Mouse (Mus musculus) CH12.LX (cell line): Measurements from ENCODE around the gene Dnajb1. TPM values are rescaled to one million over a fixed set of nuclear protein-coding genes. Genes with fewer than 3 reads are reported as not detected.

Experiments used
- DNase-seq: peaks from one replicate; pipeline ENCODE4 v3.0.0-alpha.2; 2013; ENCODE audit errors: extremely low read depth
- H3K27ac ChIP-seq: 2 replicates; pipeline ENCODE4 v1.5.1; 2012; ENCODE audit warnings: low read depth, mild to moderate bottlenecking, control low read depth, moderate library complexity; ENCODE audit not compliant: insufficient read depth
- H3K27me3 ChIP-seq: replicated peaks from 2 replicates; pipeline ENCODE3; 2012; ENCODE audit warnings: inconsistent platforms
- H3K36me3 ChIP-seq, 2 experiments: replicated peaks in 1 of 2; 2 replicates each; pipeline versions ENCODE3 to v1.6.1; 2012; ENCODE audit warnings: inconsistent platforms in 1 of 2, low read length in 1 of 2, mild to moderate bottlenecking in 1 of 2, mixed read lengths in 1 of 2, moderate library complexity in 1 of 2; ENCODE audit not compliant: control insufficient read depth in 1 of 2, insufficient read depth in 1 of 2
- H3K4me1 ChIP-seq, 2 experiments: 2 replicates each; pipeline ENCODE4 v1.6.1; 2012; ENCODE audit warnings: inconsistent platforms in 1 of 2, moderate library complexity in 1 of 2; ENCODE audit not compliant: insufficient read depth in 2 of 2, control insufficient read depth in 1 of 2
- H3K4me2 ChIP-seq: 2 replicates; pipeline ENCODE4 v1.6.1; 2012; ENCODE audit warnings: low read depth, mild to moderate bottlenecking, control low read depth; ENCODE audit not compliant: poor library complexity, insufficient read depth, severe bottlenecking
- H3K4me3 ChIP-seq, 3 experiments: fragments of 150-350 bp in 1 of 3; sonication (generic) in 1 of 3; replicated peaks in 1 of 3; 2 replicates each; pipeline versions ENCODE3 to v1.5.1; 2011 to 2012; ENCODE audit warnings: low read depth in 2 of 3, low read length in 2 of 3, mild to moderate bottlenecking in 2 of 3, moderate library complexity in 2 of 3, control low read depth in 1 of 3, improper control_type of control experiment in 1 of 3, inconsistent platforms in 1 of 3, mixed read lengths in 1 of 3; ENCODE audit not compliant: poor library complexity in 1 of 3
- H3K79me2 ChIP-seq: replicated peaks from 2 replicates; pipeline ENCODE4 v1.6.1; 2012; ENCODE audit warnings: mild to moderate bottlenecking, moderate library complexity; ENCODE audit not compliant: control insufficient read depth, poor library complexity, insufficient read depth, severe bottlenecking; ENCODE audit errors: extremely low read depth
- H3K9ac ChIP-seq: 2 replicates; pipeline ENCODE4 v1.6.1; 2012; ENCODE audit warnings: low read depth, mild to moderate bottlenecking, control low read depth, moderate library complexity; ENCODE audit not compliant: insufficient read depth
- H3K9me3 ChIP-seq: replicated peaks from 2 replicates; pipeline ENCODE3; 2012; ENCODE audit warnings: low read length, inconsistent platforms, mixed read lengths
- BHLHE40 ChIP-seq: IDR thresholded peaks from 2 replicates; pipeline ENCODE4 v1.6.1; 2011; ENCODE audit warnings: mild to moderate bottlenecking, low read depth, low read length, improper control_type of control experiment
- CHD2 ChIP-seq: IDR thresholded peaks from 2 replicates; pipeline ENCODE4 v1.6.1; 2011; ENCODE audit warnings: low read length, improper control_type of control experiment
- GABPA ChIP-seq: IDR thresholded peaks from 2 replicates; pipeline ENCODE4 v1.6.1; 2012; ENCODE audit warnings: low read depth, low read length, improper control_type of control experiment, inconsistent platforms; ENCODE audit not compliant: insufficient replicate concordance
- JUND ChIP-seq: conservative IDR thresholded peaks from 2 replicates; pipeline ENCODE4 v1.6.1; 2011; ENCODE audit warnings: low read depth, low read length, improper control_type of control experiment
- KAT2A ChIP-seq: IDR thresholded peaks from 2 replicates; pipeline ENCODE4 v1.6.1; 2012; ENCODE audit warnings: low read length, improper control_type of control experiment, inconsistent platforms; ENCODE audit not compliant: insufficient replicate concordance
- MAFK ChIP-seq: IDR thresholded peaks from 2 replicates; pipeline ENCODE4 v1.6.1; 2011; ENCODE audit warnings: low read length, improper control_type of control experiment; ENCODE audit not compliant: insufficient replicate concordance
- MAX ChIP-seq: IDR thresholded peaks from 2 replicates; pipeline ENCODE4 v1.6.1; 2011; ENCODE audit warnings: low read length, improper control_type of control experiment
- MAZ ChIP-seq: IDR thresholded peaks from 2 replicates; pipeline ENCODE4 v1.6.1; 2012; ENCODE audit warnings: low read depth, mild to moderate bottlenecking, inconsistent platforms, low read length, improper control_type of control experiment, moderate library complexity
- NELFE ChIP-seq: IDR thresholded peaks from 2 replicates; pipeline ENCODE4 v1.6.1; 2011; ENCODE audit warnings: low read depth, low read length, improper control_type of control experiment
- RAD21 ChIP-seq: IDR thresholded peaks from 2 replicates; pipeline ENCODE4 v1.6.1; 2011; ENCODE audit warnings: low read depth, mild to moderate bottlenecking, low read length, improper control_type of control experiment, moderate library complexity
- RCOR1 ChIP-seq: conservative IDR thresholded peaks from 2 replicates; pipeline ENCODE4 v1.6.1; 2012; ENCODE audit warnings: low read depth, mild to moderate bottlenecking, inconsistent platforms, low read length, improper control_type of control experiment
- SIN3A ChIP-seq: IDR thresholded peaks from 2 replicates; pipeline ENCODE4 v1.6.1; 2012; ENCODE audit warnings: low read length, improper control_type of control experiment, inconsistent platforms
- TCF12 ChIP-seq: IDR thresholded peaks from 2 replicates; pipeline ENCODE4 v1.6.1; 2014; ENCODE audit warnings: low read depth, mild to moderate bottlenecking, inconsistent platforms, low read length, improper control_type of control experiment
- USF2 ChIP-seq: conservative IDR thresholded peaks from 2 replicates; pipeline ENCODE4 v1.6.1; 2011; ENCODE audit warnings: low read depth, low read length, improper control_type of control experiment
- ZC3H11A ChIP-seq: IDR thresholded peaks from 2 replicates; pipeline ENCODE4 v1.6.1; 2012; ENCODE audit warnings: low read depth, mild to moderate bottlenecking, inconsistent platforms, low read length, improper control_type of control experiment
- ZKSCAN1 ChIP-seq: IDR thresholded peaks from 2 replicates; pipeline ENCODE4 v1.6.1; 2012; ENCODE audit warnings: low read depth, inconsistent platforms, low read length, improper control_type of control experiment, borderline replicate concordance
- ZMIZ1 ChIP-seq: IDR thresholded peaks from 2 replicates; pipeline ENCODE4 v1.6.1; 2012; ENCODE audit warnings: low read depth, mild to moderate bottlenecking, inconsistent platforms, low read length, improper control_type of control experiment
- dilution Hi-C: fragments of 300-500 bp; cut with MboI; formaldehyde crosslinking; loops from 2 replicates; pipeline ENCODE4 v1.14.3; 2020; ENCODE audit warnings: low sequenced_read_pairs; ENCODE audit not compliant: extremely low pct_unique_long_range_greater_than_20kb, extremely low pct_ligation_motif_present
- in situ Hi-C: fragments of 300-500 bp; cut with MboI; formaldehyde crosslinking; loops from 3 replicates; pipeline ENCODE4 v1.14.3; 2019; ENCODE audit warnings: low sequenced_read_pairs, low pct_ligation_motif_present, low pct_unique_long_range_greater_than_20kb, mixed read lengths
- polyA plus RNA-seq: library from polyadenylated mRNA; unstranded; fragments of >175 nt; gene quantifications from 2 replicates; pipeline ENCODE4 v1.2.1, GENCODE M21; 2012; ENCODE audit warnings: low read depth; ENCODE audit not compliant: insufficient read length
- total RNA-seq, 2 experiments: library from RNA; depleted of rRNA; stranded (reverse); fragments of 300-350 nt in 1 of 2; fragments of >200 nt in 1 of 2; gene quantifications; 2 replicates each; pipeline ENCODE4 v1.2.3; 2012 to 2014

Gene Dnajb1
- total and polyA plus RNA-seq, 3 experiments, result 24.9 to 30.9 (median 30.7) TPM

GRCm38 (mm10) chr8:83609086-83609485 lies 1.1 kb downstream of the Dnajb1 start:
- in situ Hi-C loops, result no loop called here

GRCm38 (mm10) chr8:83609547-83610180 lies 1.7 kb downstream of the Dnajb1 start:
- Histone ChIP-seq H3K9me3 (no peaks in the 10 kb centered on the region), H3K4me2 (peak overlapping the region; percentile 88), H3K27ac (no peak overlapping the region), H3K27me3 (no peaks in the 10 kb centered on the region), H3K79me2 (peaks cover 23% of the 10 kb centered on the region), H3K9ac (peak overlapping the region; percentile 79), H3K4me1 (peaks cover 3 to 29% of the 10 kb centered on the region in 2 experiments), H3K36me3 (peaks cover 32 to 44% of the 10 kb centered on the region in 2 experiments), H3K4me3 (peak overlapping the region; percentile 77 to 88 (median 87))
- in situ Hi-C loops (no loop called here), dilution Hi-C loops (no loop called here)
- DNase-seq, result no peak
- TF ChIP-seq ZKSCAN1 (no peak), CHD2 (no peak), BHLHE40 (no peak), GABPA (no peak), JUND (no peak), SIN3A (no peak), MAFK (no peak)

More at GRCm38 (mm10) chr8:83609086-83609485, 1.1 kb downstream of the Dnajb1 start:
- dilution Hi-C loops, result no loop called here
- TF ChIP-seq USF2 (no peak), NELFE (no peak), RAD21 (no peak), KAT2A (no peak), MAX (no peak), MAZ (no peak), BHLHE40 (no peak), ZMIZ1 (no peak), TCF12 (no peak), RCOR1 (no peak), ZC3H11A (no peak)
- Histone ChIP-seq H3K27me3 (no peaks in the 10 kb centered on the region), H3K79me2 (peaks cover 23% of the 10 kb centered on the region), H3K9ac (peak overlapping the region; percentile 79), H3K9me3 (no peaks in the 10 kb centered on the region), H3K36me3 (peaks cover 32 to 44% of the 10 kb centered on the region in 2 experiments), H3K4me1 (peaks cover 3 to 29% of the 10 kb centered on the region in 2 experiments), H3K27ac (no peak overlapping the region), H3K4me3 (peak overlapping the region; percentile 77 to 88 (median 87)), H3K4me2 (peak overlapping the region; percentile 88)
- no peak for DNase-seq
